Mouse (Mus musculus) hindbrain, embryonic 11.5 days (tissue): ENCODE measurements around the gene Pcbd2. TPM values are rescaled to one million over a fixed set of nuclear protein-coding genes. Genes with fewer than 3 reads are reported as not detected.

ENCODE experiments used
- ATAC-seq: fragments of 200-750 bp; cut with Nextera tagmentation; 2 replicates; pipeline ENCODE4 v1.8.0; 2017; ENCODE audit warnings: mild to moderate bottlenecking, moderate TSS enrichment, moderate library complexity; ENCODE audit not compliant: low FRiP score
- DNase-seq: peaks from one replicate; pipeline ENCODE4 v3.0.0-alpha.2; 2015; ENCODE audit warnings: low spot score
- H3K27ac ChIP-seq: fragments of 300-500 bp; sonication (generic); 2 replicates; pipeline ENCODE4 v1.5.1; 2014; ENCODE audit warnings: mild to moderate bottlenecking, low read depth, low read length
- H3K27me3 ChIP-seq: fragments of 300-500 bp; sonication (generic); 2 replicates; pipeline ENCODE4 v1.6.1; 2014; ENCODE audit warnings: mild to moderate bottlenecking, low read length, moderate library complexity, mixed read lengths; ENCODE audit not compliant: control insufficient read depth, insufficient read depth
- H3K36me3 ChIP-seq: fragments of 300-500 bp; sonication (generic); 2 replicates; pipeline ENCODE4 v1.6.1; 2014; ENCODE audit warnings: mild to moderate bottlenecking, low read length, moderate library complexity, mixed read lengths; ENCODE audit not compliant: control insufficient read depth, insufficient read depth
- H3K4me1 ChIP-seq: fragments of 300-500 bp; sonication (generic); replicated peaks from 2 replicates; pipeline ENCODE4 v1.6.1; 2014; ENCODE audit warnings: low read length, mixed read lengths; ENCODE audit not compliant: control insufficient read depth, insufficient read depth
- H3K4me2 ChIP-seq: fragments of 300-500 bp; sonication (generic); replicated peaks from 2 replicates; pipeline ENCODE4 v1.6.1; 2014; ENCODE audit warnings: mild to moderate bottlenecking, low read depth, low read length
- H3K4me3 ChIP-seq: fragments of 300-500 bp; sonication (generic); 2 replicates; pipeline ENCODE4 v1.5.1; 2014; ENCODE audit warnings: low read depth, low read length
- H3K9ac ChIP-seq: fragments of 300-500 bp; sonication (generic); 2 replicates; pipeline ENCODE4 v1.6.1; 2014; ENCODE audit warnings: low read depth, low read length
- H3K9me3 ChIP-seq: fragments of 300-500 bp; sonication (generic); 2 replicates; pipeline ENCODE4 v1.6.1; 2016; ENCODE audit warnings: low read length; ENCODE audit not compliant: control insufficient read depth
- WGBS: fragments of 180-500 bp; shearing (Covaris S2); extraction: QIAGEN DNeasy Blood & Tissue Kit; methylation state at CpG from one replicate; pipeline ENCODE4 v1.1.7; 2014; 5-methylcytosine and 5-hydroxymethylcytosine counted together
- polyA plus RNA-seq: library from polyadenylated mRNA; unstranded; fragments of >200 nt; fragmentation: Nextera tagmentation; extraction: Ambion mirVana; gene quantifications from 2 replicates; pipeline ENCODE4 v1.2.1, GENCODE M21; 2014

Gene Pcbd2
- polyA plus RNA-seq, 1 experiment from 2014 or later: 29.9 TPM

DNA sequence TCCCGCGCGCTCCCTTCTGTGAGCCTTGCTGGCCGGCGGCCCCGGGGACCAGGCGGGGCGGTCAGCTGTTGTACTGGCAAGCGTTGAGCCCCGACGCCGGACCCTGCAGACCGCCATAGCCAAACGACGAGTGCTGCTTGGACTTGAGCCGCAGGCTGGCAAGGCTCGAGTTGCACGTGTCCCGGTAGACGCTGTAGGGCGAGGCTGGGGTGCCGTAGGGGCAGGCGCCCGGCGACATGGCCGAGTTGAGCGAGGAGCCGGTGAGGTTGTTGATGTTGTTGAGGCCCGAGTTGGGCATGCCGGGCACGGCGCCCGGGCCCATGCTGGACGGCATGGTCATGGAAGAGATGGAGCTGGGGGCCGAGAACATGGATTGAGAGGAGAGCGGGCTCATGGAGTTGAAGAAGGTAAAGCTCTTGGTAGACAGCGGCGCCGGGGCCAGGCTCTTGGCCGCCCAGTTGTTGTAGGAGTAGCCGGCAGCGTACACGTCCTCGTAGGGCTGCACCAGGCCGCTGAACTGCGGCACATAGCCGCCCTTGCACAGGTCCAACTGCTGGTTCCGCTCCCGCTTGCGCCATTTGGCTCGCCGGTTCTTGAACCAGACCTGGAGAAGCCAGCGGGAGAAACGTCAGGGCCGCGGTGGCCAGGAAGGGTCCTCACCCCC is 99.0 kb downstream of the Pcbd2 start:
- H3K9ac ChIP-seq: no peak overlapping the region
- no peak for ATAC-seq
- H3K27me3 ChIP-seq: peaks cover 87% of the 10 kb centered on the region
- DNase-seq: peak; percentile 69
- H3K4me1 ChIP-seq: peaks cover 3% of the 10 kb centered on the region
- no peak overlapping the region for H3K27ac ChIP-seq
- H3K9me3 ChIP-seq: no peaks in the 10 kb centered on the region
- H3K4me3 ChIP-seq: no peak overlapping the region
- no peak overlapping the region for H3K4me2 ChIP-seq
- H3K36me3 ChIP-seq: no peaks in the 10 kb centered on the region
- WGBS: 1% methylated on average over 56 of the region's 56 CpGs

Other genes with a start within 250 kb of the Pcbd2 start
- gene Dbn1, start 239.3 kb upstream of the Pcbd2 start, polyA plus RNA-seq: 277 and 314 TPM in 2 replicates
- 135 and 152 TPM in 2 replicates for gene Pdlim7, start 213.7 kb upstream of the Pcbd2 start, polyA plus RNA-seq
- gene Dok3, start 198.1 kb upstream of the Pcbd2 start, polyA plus RNA-seq: 2.2 and 2.8 TPM in 2 replicates
- gene Ddx41, start 190.7 kb upstream of the Pcbd2 start, polyA plus RNA-seq: 67.6 and 75.0 TPM in 2 replicates
- 44.5 and 45.9 TPM in 2 replicates for gene Fam193b, start 156.2 kb upstream of the Pcbd2 start, polyA plus RNA-seq
- 50.1 and 63.8 TPM in 2 replicates for gene Tmed9, start 153.6 kb upstream of the Pcbd2 start, polyA plus RNA-seq
- 23.2 and 27.7 TPM in 2 replicates for gene B4galt7, start 127.5 kb upstream of the Pcbd2 start, polyA plus RNA-seq
- gene Caml, start 104.4 kb upstream of the Pcbd2 start, polyA plus RNA-seq: 70.5 and 73.4 TPM in 2 replicates
- 47.2 and 50.8 TPM in 2 replicates for gene Ddx46, start 92.3 kb upstream of the Pcbd2 start, polyA plus RNA-seq
- gene B230219D22Rik, start 34.2 kb upstream of the Pcbd2 start, polyA plus RNA-seq: 69.5 and 74.3 TPM in 2 replicates
- gene Txndc15, start 12.7 kb upstream of the Pcbd2 start, polyA plus RNA-seq: 103 and 108 TPM in 2 replicates
- gene Catsper3, start 57.2 kb downstream of the Pcbd2 start, polyA plus RNA-seq: 0.15 TPM in 1 of 2 replicates, not detected in the other
- 0.25 and 0.43 TPM in 2 replicates for gene Pitx1, start 108.8 kb downstream of the Pcbd2 start, polyA plus RNA-seq